Comparison of ENCODE assay signal across 9 mouse cellular contexts in the genomic region with DNA sequence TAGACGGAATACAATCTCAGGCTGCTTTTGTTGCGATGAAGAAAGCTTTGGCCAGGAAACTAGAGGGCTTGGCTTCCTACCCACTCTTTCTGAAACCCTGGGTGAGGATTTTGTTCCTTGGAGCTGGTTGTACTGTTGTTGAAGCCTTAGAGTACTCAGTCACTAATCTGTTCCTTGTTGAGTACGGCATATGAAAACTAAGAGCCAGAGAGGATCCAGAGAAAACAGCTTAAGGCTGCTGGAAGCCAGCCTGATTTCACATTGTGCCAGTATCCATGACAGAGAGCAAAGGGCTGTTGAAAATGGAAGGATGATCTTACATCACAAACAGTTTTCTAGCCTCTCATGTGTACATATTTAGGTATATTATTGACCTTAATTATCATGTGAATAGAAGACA.
"Had no signal": no experiment of that assay in that cellular context is flagged by ENCODE, and none has a peak within 500 bp of the region (broad histone marks: within the 10 kb centered on the region; RNA-seq: fewer than 3 reads in every experiment).

No protein-coding gene starts in this region.

- ATAC-seq: lung, postnatal 0 days had no signal

- DNase-seq: kidney, postnatal 10 days; left cerebral cortex, postnatal 4 days; lung, adult 2 months; lung, postnatal 36 days; midbrain, embryonic 14.5 days; retina, postnatal 1 day; right cerebral cortex, postnatal 14 days; thymus, postnatal 36 days had no signal
